Mouse (Mus musculus) yolk sac, embryonic 10.5 days (tissue): ENCODE results near the gene Akr1c18.
"Not testable (repeated sequence)": the region's sequence is repeated elsewhere in the genome, so short reads cannot be mapped to it uniquely, and the experiment has no call there.

Source experiments
- DNase-seq: peaks from one replicate; pipeline ENCODE4 v3.0.0-alpha.2; 2017; ENCODE audit warnings: low spot score

Akr1c18 gene

GRCm38 (mm10) chr13:4150518-4150917 lies at the start of gene Akr1c18:
Akr1c18 (minus strand) TSS chr13:4150654.
- DNase-seq: no peak

GRCm38 (mm10) chr13:4192511-4192910 lies 42.1 kb upstream of the Akr1c18 start:
- DNase-seq: no peak

GRCm38 (mm10) chr13:4190904-4191303 lies 40.5 kb upstream of the Akr1c18 start, which contains the start of gene Akr1c13:
Akr1c13 (plus strand) TSS chr13:4191150.
- DNase-seq: peak; percentile 48

GRCm38 (mm10) chr13:4188174-4188573 lies 37.7 kb upstream of the Akr1c18 start:
- DNase-seq: no peak

GRCm38 (mm10) chr13:4186641-4187411 lies 36.4 kb upstream of the Akr1c18 start:
- not testable (repeated sequence) for DNase-seq

GRCm38 (mm10) chr13:4183116-4183515 lies 32.7 kb upstream of the Akr1c18 start:
- no peak for DNase-seq

- DNase-seq: not testable (repeated sequence)
Observed at GRCm38 (mm10) chr13:4181321-4181720, 30.9 kb upstream of the Akr1c18 start.

GRCm38 (mm10) chr13:4172978-4173377 lies 22.5 kb upstream of the Akr1c18 start:
- DNase-seq: no peak

GRCm38 (mm10) chr13:4168006-4168405 lies 17.6 kb upstream of the Akr1c18 start:
- DNase-seq: no peak

GRCm38 (mm10) chr13:4155286-4155685 lies 4.8 kb upstream of the Akr1c18 start:
- no peak for DNase-seq

GRCm38 (mm10) chr13:4153593-4153992 lies 3.1 kb upstream of the Akr1c18 start:
- no peak for DNase-seq

- no peak for DNase-seq
Observed at GRCm38 (mm10) chr13:4152908-4153307, 2.5 kb upstream of the Akr1c18 start.

- DNase-seq: no peak
Observed at GRCm38 (mm10) chr13:4144261-4144660, 6.2 kb downstream of the Akr1c18 start.

- no peak for DNase-seq
Observed at GRCm38 (mm10) chr13:4133070-4133469, 17.4 kb downstream of the Akr1c18 start.

- DNase-seq: no peak
Observed at GRCm38 (mm10) chr13:4131721-4132120, 18.7 kb downstream of the Akr1c18 start.

GRCm38 (mm10) chr13:4131317-4131716 lies 19.1 kb downstream of the Akr1c18 start:
- no peak for DNase-seq

- no peak for DNase-seq
Observed at GRCm38 (mm10) chr13:4129100-4129499, 21.4 kb downstream of the Akr1c18 start.

- not testable (repeated sequence) for DNase-seq
Observed at GRCm38 (mm10) chr13:4125846-4126245, 24.6 kb downstream of the Akr1c18 start.

- DNase-seq: not testable (repeated sequence)
Observed at GRCm38 (mm10) chr13:4124471-4124870, 26.0 kb downstream of the Akr1c18 start.

- no peak for DNase-seq
Observed at GRCm38 (mm10) chr13:4123146-4123545, 27.3 kb downstream of the Akr1c18 start.

GRCm38 (mm10) chr13:4119181-4119904 lies 31.1 kb downstream of the Akr1c18 start:
- DNase-seq: no peak

GRCm38 (mm10) chr13:4110281-4111188 lies 39.9 kb downstream of the Akr1c18 start:
- peak; percentile 47 for DNase-seq
